7 mouse cellular contexts compared by ENCODE assay signal in the genomic region with DNA sequence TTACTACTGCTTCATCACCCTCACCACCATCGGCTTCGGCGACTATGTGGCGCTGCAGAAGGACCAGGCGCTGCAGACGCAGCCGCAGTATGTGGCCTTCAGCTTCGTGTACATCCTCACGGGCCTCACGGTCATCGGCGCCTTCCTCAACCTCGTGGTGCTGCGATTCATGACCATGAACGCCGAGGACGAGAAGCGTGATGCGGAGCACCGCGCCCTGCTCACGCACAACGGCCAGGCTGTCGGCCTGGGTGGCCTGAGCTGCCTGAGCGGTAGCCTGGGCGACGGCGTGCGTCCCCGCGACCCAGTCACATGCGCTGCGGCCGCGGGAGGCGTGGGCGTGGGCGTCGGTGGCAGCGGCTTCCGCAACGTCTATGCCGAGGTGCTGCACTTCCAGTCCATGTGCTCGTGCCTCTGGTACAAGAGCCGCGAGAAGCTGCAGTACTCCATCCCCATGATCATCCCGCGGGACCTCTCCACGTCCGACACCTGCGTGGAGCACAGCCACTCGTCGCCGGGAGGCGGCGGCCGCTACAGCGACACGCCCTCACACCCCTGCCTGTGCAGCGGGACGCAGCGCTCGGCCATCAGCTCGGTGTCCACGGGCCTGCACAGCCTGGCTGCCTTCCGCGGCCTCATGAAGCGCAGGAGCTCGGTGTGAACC. TPM values are rescaled to one million over a fixed set of nuclear protein-coding genes. Genes with fewer than 3 reads are reported as not detected.
DNase-seq lines count a peak whose midpoint lies in the region; ATAC-seq and TF ChIP-seq lines count a peak whose summit lies in the region.

No protein-coding gene starts in this region.

- H3K4me2 ChIP-seq in hindbrain, embryonic 14.5 days (replicated peaks) = peak overlapping the region; percentile 66
- H3K4me2 ChIP-seq in neural tube, embryonic 14.5 days (ENCODE audit: low read depth, low read length) = peak overlapping the region; percentile 64

- H3K36me3 ChIP-seq in embryonic facial prominence, embryonic 10.5 days (replicated peaks) = no peaks in the 10 kb centered on the region
- H3K36me3 ChIP-seq in hindbrain, embryonic 14.5 days (replicated peaks; ENCODE audit: control insufficient read depth, insufficient read depth) = no peaks in the 10 kb centered on the region
- no peaks in the 10 kb centered on the region for H3K36me3 ChIP-seq in neural tube, embryonic 14.5 days (ENCODE audit: control insufficient read depth, insufficient read depth, low read length)

- intact Hi-C loops in left cerebral cortex, postnatal 4 days (cut with DNase I) = no loop called here

- ATAC-seq in hindbrain, embryonic 14.5 days (ENCODE audit: low FRiP score) = peak; percentile 70
- peak; percentile 63 for ATAC-seq in neural tube, embryonic 14.5 days (ENCODE audit: low read depth)

- peaks cover 71% of the 10 kb centered on the region for H3K27me3 ChIP-seq in embryonic facial prominence, embryonic 10.5 days (replicated peaks; ENCODE audit: low read depth, poor library complexity, severe bottlenecking)
- peaks cover 35% of the 10 kb centered on the region for H3K27me3 ChIP-seq in hindbrain, embryonic 14.5 days (ENCODE audit: control insufficient read depth, insufficient read depth, low read length)
- H3K27me3 ChIP-seq in neural tube, embryonic 14.5 days (ENCODE audit: control insufficient read depth, insufficient read depth, low read length) = peaks cover 20% of the 10 kb centered on the region

- H3K4me3 ChIP-seq in embryonic facial prominence, embryonic 10.5 days = peak overlapping the region; percentile 64
- H3K4me3 ChIP-seq in hindbrain, embryonic 14.5 days (replicated peaks; ENCODE audit: low read length) = peak overlapping the region; percentile 31
- H3K4me3 ChIP-seq in lung, adult 2 months (replicated peaks; ENCODE audit: extremely low read depth, low read depth, low read length) = peak overlapping the region; percentile 2
- peak overlapping the region; percentile 28 for H3K4me3 ChIP-seq in neural tube, embryonic 14.5 days (ENCODE audit: low read depth, low read length)

- 3% methylated on average over 69 of the region's 69 CpGs for WGBS in embryonic facial prominence, embryonic 10.5 days
- 3% methylated on average over 68 of the region's 69 CpGs for WGBS in hindbrain, embryonic 14.5 days
- WGBS in lung, adult 2 months = 20% methylated on average over 69 of the region's 69 CpGs
- 2% methylated on average over 69 of the region's 69 CpGs for WGBS in neural tube, embryonic 14.5 days

- TF ChIP-seq POLR2A in lung, adult 2 months (IDR thresholded peaks at IDR 0.05; ENCODE audit: borderline replicate concordance, extremely low read depth, low read depth, low read length) = no peak

- no peaks in the 10 kb centered on the region for H3K9me3 ChIP-seq in embryonic facial prominence, embryonic 10.5 days
- no peaks in the 10 kb centered on the region for H3K9me3 ChIP-seq in hindbrain, embryonic 14.5 days (ENCODE audit: control insufficient read depth, low read length)
- H3K9me3 ChIP-seq in neural tube, embryonic 14.5 days (ENCODE audit: control insufficient read depth, low read length) = no peaks in the 10 kb centered on the region

- no peak for TF ChIP-seq CTCF in lung, adult 2 months (IDR thresholded peaks at IDR 0.05; ENCODE audit: insufficient read depth, low read length)

- H3K27ac ChIP-seq in embryonic facial prominence, embryonic 10.5 days (replicated peaks) = peak overlapping the region; percentile 78
- H3K27ac ChIP-seq in hindbrain, embryonic 14.5 days = no peak overlapping the region
- no peak overlapping the region for H3K27ac ChIP-seq in neural tube, embryonic 14.5 days (ENCODE audit: low read depth, low read length)

- H3K9ac ChIP-seq in hindbrain, embryonic 14.5 days = peak overlapping the region; percentile 52
- H3K9ac ChIP-seq in neural tube, embryonic 14.5 days (replicated peaks; ENCODE audit: low read depth, low read length) = peak overlapping the region; percentile 47; the same call in 1 of the 2 replicates

- peak; percentile 18 for DNase-seq in left cerebral cortex, postnatal 4 days
- DNase-seq in left cerebral cortex, adult 11 months (ENCODE audit: low spot score) = no peak
- peak; percentile 65 for DNase-seq in embryonic facial prominence, embryonic 10.5 days (ENCODE audit: low spot score)
- peak; percentile 45 for DNase-seq in hindbrain, embryonic 14.5 days (ENCODE audit: low spot score)
- no peak for DNase-seq in lung, adult 2 months
- DNase-seq in urinary bladder, postnatal 14 days (ENCODE audit: low spot score) = no peak

- H3K4me1 ChIP-seq in embryonic facial prominence, embryonic 10.5 days = peaks cover 30% of the 10 kb centered on the region
- H3K4me1 ChIP-seq in hindbrain, embryonic 14.5 days (replicated peaks; ENCODE audit: control insufficient read depth, insufficient read depth, low read length) = peaks cover 13% of the 10 kb centered on the region
- peaks cover 11% of the 10 kb centered on the region for H3K4me1 ChIP-seq in lung, adult 2 months (ENCODE audit: control insufficient read depth, insufficient read depth, low read length)
- H3K4me1 ChIP-seq in neural tube, embryonic 14.5 days (ENCODE audit: control insufficient read depth, insufficient read depth, low read length) = peaks cover 4% of the 10 kb centered on the region

RNA-seq across cellular contexts. Expression of a gene that starts 25.4 kb away (rescaled TPM):
- 10 to 100 TPM; 23.3 to 27.9 TPM for total RNA-seq in left cerebral cortex, postnatal 4 days (2021)
- 24.3 and 24.4 TPM in 2 replicates for polyA plus RNA-seq in embryonic facial prominence, embryonic 10.5 days (2016; fragmentation: Nextera tagmentation; extraction: Ambion mirVana)
- 33.3 and 41.0 TPM in 2 replicates for polyA plus RNA-seq in hindbrain, embryonic 14.5 days (2014; fragmentation: Nextera tagmentation; extraction: Ambion mirVana)
- polyA plus RNA-seq in lung, adult 2 months (2012; rRNA removed) = 82.9 and 97.2 TPM in 2 replicates
- 33.1 and 37.1 TPM in 2 replicates for polyA plus RNA-seq in neural tube, embryonic 14.5 days (2014; fragmentation: Nextera tagmentation; extraction: Ambion mirVana)

RNA-seq across cellular contexts. Expression of a gene that starts 34.3 kb away (rescaled TPM):
- total RNA-seq in left cerebral cortex, postnatal 4 days (2021) = 10 to 100 TPM; 14.1 to 15.1 TPM
- 0.26 and 0.35 TPM in 2 replicates for polyA plus RNA-seq in embryonic facial prominence, embryonic 10.5 days (2016; fragmentation: Nextera tagmentation; extraction: Ambion mirVana)
- polyA plus RNA-seq in hindbrain, embryonic 14.5 days (2014; fragmentation: Nextera tagmentation; extraction: Ambion mirVana) = 11.7 and 13.6 TPM in 2 replicates
- 85.5 and 98.7 TPM in 2 replicates for polyA plus RNA-seq in lung, adult 2 months (2012; rRNA removed)
- polyA plus RNA-seq in neural tube, embryonic 14.5 days (2014; fragmentation: Nextera tagmentation; extraction: Ambion mirVana) = 10.5 and 12.9 TPM in 2 replicates

RNA-seq across cellular contexts. Expression of a gene that starts 44.3 kb away (rescaled TPM):
- total RNA-seq in left cerebral cortex, postnatal 4 days (2021) = 10 to 100 TPM; 13.8 to 14.0 TPM
- 458 and 467 TPM in 2 replicates for polyA plus RNA-seq in embryonic facial prominence, embryonic 10.5 days (2016; fragmentation: Nextera tagmentation; extraction: Ambion mirVana)
- polyA plus RNA-seq in hindbrain, embryonic 14.5 days (2014; fragmentation: Nextera tagmentation; extraction: Ambion mirVana) = 41.0 and 45.0 TPM in 2 replicates
- polyA plus RNA-seq in lung, adult 2 months (2012; rRNA removed) = 12.2 and 13.8 TPM in 2 replicates
- polyA plus RNA-seq in neural tube, embryonic 14.5 days (2014; fragmentation: Nextera tagmentation; extraction: Ambion mirVana) = 23.7 and 29.3 TPM in 2 replicates

Comparison
In these comparisons a context has a peak if more than half of its experiments do, and no peak if none do; other contexts are left out.
1. DNase-seq: peak in left cerebral cortex, postnatal 4 days (single experiment), embryonic facial prominence, embryonic 10.5 days (single experiment) and hindbrain, embryonic 14.5 days (single experiment); none in left cerebral cortex, adult 11 months (single experiment), lung, adult 2 months (single experiment) and urinary bladder, postnatal 14 days (single experiment).
2. H3K4me3 ChIP-seq: peak in every context shown above with its lines; median percentile 64 in embryonic facial prominence, embryonic 10.5 days; 31 in hindbrain, embryonic 14.5 days; 28 in neural tube, embryonic 14.5 days; 2 in lung, adult 2 months.